Comparison of ENCODE assay signal across 9 mouse cellular contexts in the genomic region with DNA sequence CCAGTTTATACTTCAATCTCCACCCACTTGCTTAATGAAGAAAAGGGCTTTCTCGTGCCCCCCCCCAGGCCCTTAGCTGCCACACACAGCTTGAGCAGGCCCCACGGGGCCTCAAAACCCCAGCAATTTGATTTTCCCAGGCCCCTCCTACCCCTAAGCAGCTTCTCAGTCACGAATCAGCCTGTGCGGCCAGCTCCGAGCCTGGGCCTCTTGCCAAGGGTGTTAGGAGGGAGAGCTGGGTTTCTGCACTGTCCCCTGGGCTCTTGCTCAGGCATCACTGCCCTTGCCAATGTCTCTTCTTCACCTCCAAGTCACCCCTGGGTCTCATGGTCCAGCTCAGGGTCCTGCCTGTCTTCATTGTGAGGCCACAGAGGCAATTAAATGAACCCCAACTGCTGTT. TPM values are rescaled to one million over a fixed set of nuclear protein-coding genes. Genes with fewer than 3 reads are reported as not detected.
DNase-seq lines count a peak whose midpoint lies in the region; ATAC-seq and TF ChIP-seq lines count a peak whose summit lies in the region.
"Had no signal": no experiment of that assay in that cellular context is flagged by ENCODE, and none has a peak within 500 bp of the region (broad histone marks: within the 10 kb centered on the region; RNA-seq: fewer than 3 reads in every experiment).

No protein-coding gene starts in this region.

- H3K9me3 ChIP-seq in lung, embryonic 16.5 days (ENCODE audit: control insufficient read depth, low read length) = no peaks in the 10 kb centered on the region
- H3K9me3 ChIP-seq: limb, embryonic 15.5 days had no signal

- H3K4me2 ChIP-seq in lung, embryonic 16.5 days (ENCODE audit: low read depth, low read length) = no peak overlapping the region
- H3K4me2 ChIP-seq: limb, embryonic 15.5 days had no signal

- no peak for TF ChIP-seq POLR2A in small intestine, adult 2 months (IDR thresholded peaks at IDR 0.05; ENCODE audit: low read depth, low read length)

- peaks cover 12% of the 10 kb centered on the region for H3K4me1 ChIP-seq in lung, embryonic 16.5 days (replicated peaks; ENCODE audit: control insufficient read depth, insufficient read depth, low read length)
- H3K4me1 ChIP-seq in small intestine, adult 2 months (ENCODE audit: control insufficient read depth, insufficient read depth, insufficient read length, low read length) = peaks cover 8% of the 10 kb centered on the region; the same call in 1 of the 2 replicates

- DNase-seq in right cerebral cortex, adult 2 months (ENCODE audit: low spot score in 2 of 2) = peak; percentile 10 to 13
- DNase-seq in right cerebral cortex, postnatal 36 days (ENCODE audit: low spot score in 2 of 2) = no peak
- peak; percentile 56 for DNase-seq in cerebellum, adult 8-10 months
- DNase-seq in heart, adult 9 months (ENCODE audit: low spot score in 2 of 2) = peak; percentile 63 to 80
- no peak for DNase-seq in B cell, adult 2 months
- DNase-seq in thymus, postnatal 25 days = no peak

- no peak for TF ChIP-seq CTCF in small intestine, adult 2 months (IDR thresholded peaks at IDR 0.05; ENCODE audit: extremely low read depth, insufficient read length, insufficient replicate concordance, low read depth, low read length)

- H3K36me3 ChIP-seq in lung, embryonic 16.5 days (ENCODE audit: control insufficient read depth, insufficient read depth, low read length) = no peaks in the 10 kb centered on the region
- H3K36me3 ChIP-seq in small intestine, adult 2 months (ENCODE audit: control insufficient read depth, insufficient read depth, low read length) = no peaks in the 10 kb centered on the region
- H3K36me3 ChIP-seq: limb, embryonic 15.5 days had no signal

- H3K27ac ChIP-seq in lung, embryonic 16.5 days (ENCODE audit: low read length) = peak overlapping the region; percentile 60
- peak overlapping the region; percentile 34; the same call in 1 of the 2 replicates for H3K27ac ChIP-seq in small intestine, adult 2 months (ENCODE audit: insufficient read depth, low read depth, low read length)
- H3K27ac ChIP-seq: limb, embryonic 15.5 days had no signal

- ATAC-seq in lung, embryonic 16.5 days (ENCODE audit: low read depth) = peak; percentile 90

- no peak overlapping the region for H3K4me3 ChIP-seq in lung, embryonic 16.5 days (ENCODE audit: low read length)
- no peak overlapping the region for H3K4me3 ChIP-seq in small intestine, adult 2 months (ENCODE audit: low read depth, low read length)
- H3K4me3 ChIP-seq: limb, embryonic 15.5 days had no signal

- H3K27me3 ChIP-seq in lung, embryonic 16.5 days (ENCODE audit: control insufficient read depth, insufficient read depth, low read depth, low read length) = no peaks in the 10 kb centered on the region
- no peaks in the 10 kb centered on the region for H3K27me3 ChIP-seq in small intestine, adult 2 months (ENCODE audit: control insufficient read depth, insufficient read depth, low read length)
- H3K27me3 ChIP-seq: limb, embryonic 15.5 days had no signal

- no peak overlapping the region for H3K9ac ChIP-seq in lung, embryonic 16.5 days (ENCODE audit: low read length)
- H3K9ac ChIP-seq: limb, embryonic 15.5 days had no signal

- 20% methylated on average over 5 of the region's 5 CpGs for WGBS in lung, embryonic 16.5 days
- 37% methylated on average over 5 of the region's 5 CpGs for WGBS in small intestine, adult 2 months

RNA-seq across cellular contexts. Expression of a gene that starts 33.1 kb away (rescaled TPM):
- polyA plus RNA-seq in lung, embryonic 16.5 days (2015; fragmentation: Nextera tagmentation; extraction: Ambion mirVana) = 3.4 and 4.7 TPM in 2 replicates
- polyA plus RNA-seq in small intestine, adult 2 months (2012; rRNA removed) = 34.9 and 116 TPM in 2 replicates

Comparison
In these comparisons a context has a peak if more than half of its experiments do, and no peak if none do; other contexts are left out.
1. DNase-seq: peak in right cerebral cortex, adult 2 months (2 of 2), cerebellum, adult 8-10 months (single experiment) and heart, adult 9 months (2 of 2); none in right cerebral cortex, postnatal 36 days (0 of 2), B cell, adult 2 months (0 of 2) and thymus, postnatal 25 days (single experiment).